Mouse (Mus musculus) adrenal gland, adult (tissue): ENCODE measurements at regions not wholly inside any gene's neighbourhood (a gene's known extent, or its start where the extent isn't known, plus 50 kb on each side); places are given as distances from the start of the nearest gene placed in this dataset.
"Not testable (repeated sequence)": the region's sequence is repeated elsewhere in the genome, so short reads cannot be mapped to it uniquely, and the experiment has no call there.

ENCODE experiments used
- DNase-seq, 2 experiments: peaks; one replicate each; pipeline ENCODE4 v3.0.0; 2022 to 2023; ENCODE audit warnings: low spot score in 1 of 2; ENCODE audit not compliant: inconsistent age in 2 of 2

GRCm38 (mm10) chr8:93443631-93444030 is 64.1 kb upstream of the Ces1h start:
- not testable (repeated sequence) for DNase-seq

DNA sequence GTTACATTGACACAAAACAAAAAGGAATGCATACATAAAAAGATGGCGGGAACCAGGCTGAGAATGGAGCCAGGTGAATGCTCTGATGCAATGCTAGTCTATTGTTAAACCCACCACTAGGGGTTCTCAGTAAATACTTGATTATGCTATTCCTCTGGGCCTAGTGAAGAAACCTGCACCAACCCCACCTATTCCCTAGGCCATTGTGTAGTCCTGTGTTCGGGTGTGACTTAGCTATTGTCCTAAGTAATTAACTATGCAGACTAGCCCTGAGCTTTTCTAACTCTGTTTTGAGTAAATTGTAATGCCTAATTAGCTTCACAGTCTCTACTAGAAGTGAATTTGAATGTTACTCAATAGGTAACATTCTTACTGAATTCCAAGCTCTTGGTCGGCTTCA is 62.4 kb upstream of the Ces1h start:
- DNase-seq = no peak

- DNase-seq = not testable (repeated sequence)
Measured at GRCm38 (mm10) chr8:93436586-93436985, 57.1 kb upstream of the Ces1h start.

GRCm38 (mm10) chr8:93430637-93431036 is 51.1 kb upstream of the Ces1h start:
- peak; percentile 53 to 88 for DNase-seq
